ENCODE assay signal across 9 mouse cellular contexts in genomic region chr6:131360693-131361092, GRCm38 (mm10). TPM values are rescaled to one million over a fixed set of nuclear protein-coding genes. Genes with fewer than 3 reads are reported as not detected.
DNase-seq lines count a peak whose midpoint lies in the region; ATAC-seq and TF ChIP-seq lines count a peak whose summit lies in the region.
"Had no signal": no experiment of that assay in that cellular context is flagged by ENCODE, and none has a peak within 500 bp of the region (broad histone marks: within the 10 kb centered on the region; RNA-seq: fewer than 3 reads in every experiment).

No protein-coding gene starts in this region.

- no peaks in the 10 kb centered on the region for H3K9me3 ChIP-seq in forebrain, postnatal 0 days (ENCODE audit: low read length)
- no peaks in the 10 kb centered on the region for H3K9me3 ChIP-seq in forebrain, embryonic 12.5 days
- H3K9me3 ChIP-seq in midbrain, embryonic 13.5 days: no peaks in the 10 kb centered on the region
- H3K9me3 ChIP-seq in midbrain, embryonic 14.5 days (ENCODE audit: control insufficient read depth, low read length): no peaks in the 10 kb centered on the region
- H3K9me3 ChIP-seq in intestine, embryonic 15.5 days: no peaks in the 10 kb centered on the region
- H3K9me3 ChIP-seq in stomach, embryonic 14.5 days (ENCODE audit: control insufficient read depth, low read depth, low read length): no peaks in the 10 kb centered on the region
- H3K9me3 ChIP-seq in heart, embryonic 10.5 days: no peaks in the 10 kb centered on the region

- no peak for DNase-seq in forebrain, postnatal 0 days
- no peak for DNase-seq in midbrain, embryonic 14.5 days
- DNase-seq in urinary bladder, postnatal 10 days (ENCODE audit: low spot score): no peak
- no peak for DNase-seq in heart, embryonic 10.5 days (ENCODE audit: low spot score)
- DNase-seq: kidney, postnatal 25 days had no signal

- no peak overlapping the region for H3K9ac ChIP-seq in forebrain, postnatal 0 days
- H3K9ac ChIP-seq in forebrain, embryonic 12.5 days: no peak overlapping the region
- H3K9ac ChIP-seq in midbrain, embryonic 13.5 days (replicated peaks): no peak overlapping the region
- H3K9ac ChIP-seq in midbrain, embryonic 14.5 days (replicated peaks; ENCODE audit: low read length): no peak overlapping the region
- H3K9ac ChIP-seq in intestine, embryonic 15.5 days: no peak overlapping the region
- no peak overlapping the region for H3K9ac ChIP-seq in stomach, embryonic 14.5 days (replicated peaks; ENCODE audit: low read depth, low read length)

- no peak overlapping the region for H3K4me2 ChIP-seq in forebrain, postnatal 0 days (ENCODE audit: low read depth)
- no peak overlapping the region for H3K4me2 ChIP-seq in forebrain, embryonic 12.5 days
- no peak overlapping the region for H3K4me2 ChIP-seq in midbrain, embryonic 13.5 days (replicated peaks)
- H3K4me2 ChIP-seq in midbrain, embryonic 14.5 days (ENCODE audit: low read length): no peak overlapping the region
- H3K4me2 ChIP-seq in intestine, embryonic 15.5 days (replicated peaks): no peak overlapping the region
- H3K4me2 ChIP-seq in stomach, embryonic 14.5 days (replicated peaks; ENCODE audit: low read depth, low read length): no peak overlapping the region

- H3K4me3 ChIP-seq in forebrain, postnatal 0 days (ENCODE audit: low read depth, low read length): no peak overlapping the region
- H3K4me3 ChIP-seq in forebrain, embryonic 12.5 days (replicated peaks): no peak overlapping the region
- no peak overlapping the region for H3K4me3 ChIP-seq in midbrain, embryonic 13.5 days (replicated peaks)
- H3K4me3 ChIP-seq in midbrain, embryonic 14.5 days (replicated peaks; ENCODE audit: low read depth, low read length): no peak overlapping the region
- no peak overlapping the region for H3K4me3 ChIP-seq in intestine, embryonic 15.5 days (replicated peaks)
- no peak overlapping the region for H3K4me3 ChIP-seq in stomach, embryonic 14.5 days (ENCODE audit: low read depth, low read length)
- H3K4me3 ChIP-seq in heart, embryonic 10.5 days: no peak overlapping the region

- TF ChIP-seq CTCF in forebrain, postnatal 0 days (IDR thresholded peaks at IDR 0.05; ENCODE audit: low read depth): no peak

- peaks cover 15% of the 10 kb centered on the region; the same call in 1 of the 2 replicates for H3K36me3 ChIP-seq in forebrain, postnatal 0 days (ENCODE audit: insufficient read depth)
- H3K36me3 ChIP-seq in forebrain, embryonic 12.5 days (replicated peaks): peaks cover 14% of the 10 kb centered on the region
- peaks cover 15% of the 10 kb centered on the region for H3K36me3 ChIP-seq in midbrain, embryonic 13.5 days
- H3K36me3 ChIP-seq in midbrain, embryonic 14.5 days (ENCODE audit: control insufficient read depth, insufficient read depth, low read length): peaks cover 22% of the 10 kb centered on the region
- H3K36me3 ChIP-seq in intestine, embryonic 15.5 days: peaks cover 10% of the 10 kb centered on the region; the same call in 1 of the 2 replicates
- peaks cover 11% of the 10 kb centered on the region; the same call in 1 of the 2 replicates for H3K36me3 ChIP-seq in stomach, embryonic 14.5 days (ENCODE audit: control insufficient read depth, insufficient read depth, low read length)
- peaks cover 18% of the 10 kb centered on the region for H3K36me3 ChIP-seq in heart, embryonic 10.5 days

- ATAC-seq in forebrain, postnatal 0 days: peak; percentile 55; the same call in 1 of the 2 replicates
- no peak for ATAC-seq in forebrain, embryonic 12.5 days (ENCODE audit: low FRiP score)
- ATAC-seq in midbrain, embryonic 13.5 days: peak; percentile 53; the same call in 1 of the 2 replicates
- ATAC-seq in midbrain, embryonic 14.5 days (ENCODE audit: low FRiP score, low TSS enrichment): no peak
- peak; percentile 56; the same call in 1 of the 2 replicates for ATAC-seq in intestine, embryonic 15.5 days
- peak; percentile 49; the same call in 1 of the 2 replicates for ATAC-seq in stomach, embryonic 14.5 days (ENCODE audit: insufficient number of reproducible peaks, insufficient read depth, low FRiP score, low read depth)

- no peaks in the 10 kb centered on the region for H3K4me1 ChIP-seq in forebrain, postnatal 0 days (ENCODE audit: insufficient read depth)
- H3K4me1 ChIP-seq in forebrain, embryonic 12.5 days: no peaks in the 10 kb centered on the region
- H3K4me1 ChIP-seq in midbrain, embryonic 13.5 days (replicated peaks): no peaks in the 10 kb centered on the region
- no peaks in the 10 kb centered on the region for H3K4me1 ChIP-seq in midbrain, embryonic 14.5 days (ENCODE audit: control insufficient read depth, insufficient read depth, low read length)
- H3K4me1 ChIP-seq in intestine, embryonic 15.5 days (replicated peaks): no peaks in the 10 kb centered on the region
- H3K4me1 ChIP-seq in stomach, embryonic 14.5 days (ENCODE audit: control insufficient read depth, insufficient read depth, low read length): no peaks in the 10 kb centered on the region
- no peaks in the 10 kb centered on the region for H3K4me1 ChIP-seq in heart, embryonic 10.5 days

- WGBS in forebrain, postnatal 0 days: 75% methylated on average over 5 of the region's 5 CpGs
- WGBS in forebrain, embryonic 12.5 days: 78% methylated on average over 5 of the region's 5 CpGs
- 77% methylated on average over 5 of the region's 5 CpGs for WGBS in midbrain, embryonic 13.5 days
- 76% methylated on average over 5 of the region's 5 CpGs for WGBS in midbrain, embryonic 14.5 days
- WGBS in intestine, embryonic 15.5 days: 76% methylated on average over 5 of the region's 5 CpGs
- WGBS in stomach, embryonic 14.5 days: 67% methylated on average over 5 of the region's 5 CpGs
- 67% methylated on average over 5 of the region's 5 CpGs for WGBS in heart, embryonic 10.5 days

- H3K27me3 ChIP-seq in forebrain, postnatal 0 days (ENCODE audit: insufficient read depth, low read length): no peaks in the 10 kb centered on the region
- H3K27me3 ChIP-seq in forebrain, embryonic 12.5 days: no peaks in the 10 kb centered on the region
- H3K27me3 ChIP-seq in midbrain, embryonic 13.5 days: no peaks in the 10 kb centered on the region
- H3K27me3 ChIP-seq in midbrain, embryonic 14.5 days (ENCODE audit: control insufficient read depth, insufficient read depth, low read length): no peaks in the 10 kb centered on the region
- H3K27me3 ChIP-seq in intestine, embryonic 15.5 days (replicated peaks): no peaks in the 10 kb centered on the region
- H3K27me3 ChIP-seq in stomach, embryonic 14.5 days (ENCODE audit: control insufficient read depth, insufficient read depth, low read length): no peaks in the 10 kb centered on the region
- H3K27me3 ChIP-seq in heart, embryonic 10.5 days (ENCODE audit: insufficient read depth, poor library complexity, severe bottlenecking): no peaks in the 10 kb centered on the region

- H3K27ac ChIP-seq in forebrain, postnatal 0 days (ENCODE audit: low read depth, low read length): no peak overlapping the region
- no peak overlapping the region for H3K27ac ChIP-seq in forebrain, embryonic 12.5 days
- no peak overlapping the region for H3K27ac ChIP-seq in midbrain, embryonic 13.5 days
- H3K27ac ChIP-seq in midbrain, embryonic 14.5 days (replicated peaks; ENCODE audit: low read depth, low read length): no peak overlapping the region
- H3K27ac ChIP-seq in intestine, embryonic 15.5 days: no peak overlapping the region
- no peak overlapping the region for H3K27ac ChIP-seq in stomach, embryonic 14.5 days (ENCODE audit: low read length)
- H3K27ac ChIP-seq in heart, embryonic 10.5 days: no peak overlapping the region

RNA-seq across cellular contexts. Expression of gene Styk1, which starts 7.3 kb away (rescaled TPM):
- 7.1 and 10.5 TPM in 2 replicates for total RNA-seq in forebrain, postnatal 0 days (2014; rRNA removed)
- 4.5 and 6.3 TPM in 2 replicates for polyA plus RNA-seq in forebrain, postnatal 0 days (2015; fragmentation: Nextera tagmentation; extraction: Ambion mirVana)
- 0.83 and 1.1 TPM in 2 replicates for polyA plus RNA-seq in forebrain, embryonic 12.5 days (2016; fragmentation: Nextera tagmentation; extraction: Ambion mirVana)
- polyA plus RNA-seq in midbrain, embryonic 13.5 days (2015; fragmentation: Nextera tagmentation; extraction: Ambion mirVana): 1.2 and 1.6 TPM in 2 replicates
- polyA plus RNA-seq in midbrain, embryonic 14.5 days (2014; fragmentation: Nextera tagmentation; extraction: Ambion mirVana): 2.6 and 3.2 TPM in 2 replicates
- 11.3 and 13.8 TPM in 2 replicates for polyA plus RNA-seq in intestine, embryonic 15.5 days (2015; fragmentation: Nextera tagmentation; extraction: Ambion mirVana)
- polyA plus RNA-seq in stomach, embryonic 14.5 days (2014; fragmentation: Nextera tagmentation; extraction: Ambion mirVana): 7.1 and 7.8 TPM in 2 replicates
- polyA plus RNA-seq in heart, embryonic 10.5 days (2016; fragmentation: Nextera tagmentation; extraction: Ambion mirVana): 0.60 and 1.0 TPM in 2 replicates

RNA-seq across cellular contexts. Expression of gene Ybx3, which starts 27.6 kb away (rescaled TPM):
- total RNA-seq in forebrain, postnatal 0 days (2014; rRNA removed): 89.3 and 116 TPM in 2 replicates
- 36.2 and 37.3 TPM in 2 replicates for polyA plus RNA-seq in forebrain, postnatal 0 days (2015; fragmentation: Nextera tagmentation; extraction: Ambion mirVana)
- polyA plus RNA-seq in forebrain, embryonic 12.5 days (2016; fragmentation: Nextera tagmentation; extraction: Ambion mirVana): 29.9 and 33.8 TPM in 2 replicates
- 23.3 and 25.0 TPM in 2 replicates for polyA plus RNA-seq in midbrain, embryonic 13.5 days (2015; fragmentation: Nextera tagmentation; extraction: Ambion mirVana)
- 26.7 and 32.8 TPM in 2 replicates for polyA plus RNA-seq in midbrain, embryonic 14.5 days (2014; fragmentation: Nextera tagmentation; extraction: Ambion mirVana)
- 52.7 and 57.6 TPM in 2 replicates for polyA plus RNA-seq in intestine, embryonic 15.5 days (2015; fragmentation: Nextera tagmentation; extraction: Ambion mirVana)
- 50.3 and 53.1 TPM in 2 replicates for polyA plus RNA-seq in stomach, embryonic 14.5 days (2014; fragmentation: Nextera tagmentation; extraction: Ambion mirVana)
- 37.6 and 48.9 TPM in 2 replicates for polyA plus RNA-seq in heart, embryonic 10.5 days (2016; fragmentation: Nextera tagmentation; extraction: Ambion mirVana)

Comparison
In these comparisons a context has a peak if more than half of its experiments do, and no peak if none do; other contexts are left out.
1. ATAC-seq: peak in forebrain, postnatal 0 days (single experiment), midbrain, embryonic 13.5 days (single experiment), intestine, embryonic 15.5 days (single experiment) and stomach, embryonic 14.5 days (single experiment); none in forebrain, embryonic 12.5 days (single experiment) and midbrain, embryonic 14.5 days (single experiment).